Mouse (Mus musculus): Measurements from ENCODE around the gene Sp9. TPM values are rescaled to one million over a fixed set of nuclear protein-coding genes. Genes with fewer than 3 reads are reported as not detected.

Gene Sp9
- polyA plus RNA-seq, 1 experiment from 2014 or later, result not detected

DNA sequence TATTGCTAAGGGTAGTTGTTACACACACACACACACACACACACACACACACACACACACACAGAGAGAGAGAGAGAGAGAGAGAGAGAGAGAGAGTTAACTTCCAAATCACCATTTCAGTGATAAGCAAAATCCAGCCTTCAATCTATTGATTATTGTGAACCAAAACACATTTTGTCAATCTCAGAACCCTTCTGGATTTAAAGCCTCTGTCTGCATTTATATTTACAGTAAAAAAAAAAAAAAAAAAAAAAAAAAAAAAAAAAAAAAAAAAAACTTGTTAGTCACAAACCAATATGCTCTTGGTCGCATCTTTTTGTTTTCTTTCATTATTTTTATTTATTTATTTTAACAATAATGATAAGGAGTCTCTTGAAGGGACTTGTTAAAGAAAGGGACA is 5.1 kb upstream of the Sp9 start:
- Histone ChIP-seq H3K4me3 (ENCODE audit: low read depth, low read length) (no peak overlapping the region), H3K4me2 (replicated peaks; ENCODE audit: low read depth, low read length) (no peak overlapping the region), H3K36me3 (ENCODE audit: control insufficient read depth, insufficient read depth, low read length) (no peaks in the 10 kb centered on the region), H3K9me3 (ENCODE audit: control insufficient read depth, low read depth, low read length) (no peaks in the 10 kb centered on the region), H3K4me1 (ENCODE audit: control insufficient read depth, insufficient read depth, low read length) (peaks cover 4% of the 10 kb centered on the region), H3K27me3 (ENCODE audit: control insufficient read depth, insufficient read depth, low read length) (peaks cover 54% of the 10 kb centered on the region), H3K27ac (ENCODE audit: low read length) (no peak overlapping the region), H3K9ac (replicated peaks; ENCODE audit: low read depth, low read length) (no peak overlapping the region)
- 49% methylated on average over 1 of the region's 1 CpGs for WGBS
- ATAC-seq (ENCODE audit: insufficient number of reproducible peaks, insufficient read depth, low FRiP score, low read depth), result no peak

DNA sequence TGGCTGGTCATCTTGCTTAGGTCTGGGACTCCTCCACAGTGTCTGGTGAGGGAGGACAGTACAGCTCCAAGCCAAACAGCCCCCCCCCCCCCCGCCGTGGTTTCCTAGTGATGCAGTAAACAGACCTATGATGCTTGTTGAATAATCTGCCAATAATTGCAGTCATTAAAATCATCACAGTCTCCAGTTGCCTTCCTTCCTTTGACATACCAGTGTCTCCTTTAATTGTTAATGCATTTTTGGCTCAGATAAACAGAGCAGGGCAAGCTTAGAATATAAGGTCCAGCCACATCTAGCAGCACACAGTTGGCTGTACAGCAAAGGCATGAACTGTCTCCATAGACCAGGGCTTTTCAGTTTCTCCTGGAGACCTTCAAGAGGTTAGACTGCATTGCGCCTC is 4.5 kb upstream of the Sp9 start:
- peaks cover 57% of the 10 kb centered on the region for H3K27me3 ChIP-seq (ENCODE audit: control insufficient read depth, insufficient read depth, low read length)
- 11% methylated on average over 3 of the region's 3 CpGs for WGBS
- H3K9ac ChIP-seq (replicated peaks; ENCODE audit: low read depth, low read length), result no peak overlapping the region
- no peak overlapping the region for H3K4me2 ChIP-seq (replicated peaks; ENCODE audit: low read depth, low read length)
- H3K4me1 ChIP-seq (ENCODE audit: control insufficient read depth, insufficient read depth, low read length), result peaks cover 7% of the 10 kb centered on the region
- no peaks in the 10 kb centered on the region for H3K36me3 ChIP-seq (ENCODE audit: control insufficient read depth, insufficient read depth, low read length)
- no peak for ATAC-seq (ENCODE audit: insufficient number of reproducible peaks, insufficient read depth, low FRiP score, low read depth)
- H3K9me3 ChIP-seq (ENCODE audit: control insufficient read depth, low read depth, low read length), result no peaks in the 10 kb centered on the region
- no peak overlapping the region for H3K27ac ChIP-seq (ENCODE audit: low read length)
- no peak overlapping the region for H3K4me3 ChIP-seq (ENCODE audit: low read depth, low read length)

DNA sequence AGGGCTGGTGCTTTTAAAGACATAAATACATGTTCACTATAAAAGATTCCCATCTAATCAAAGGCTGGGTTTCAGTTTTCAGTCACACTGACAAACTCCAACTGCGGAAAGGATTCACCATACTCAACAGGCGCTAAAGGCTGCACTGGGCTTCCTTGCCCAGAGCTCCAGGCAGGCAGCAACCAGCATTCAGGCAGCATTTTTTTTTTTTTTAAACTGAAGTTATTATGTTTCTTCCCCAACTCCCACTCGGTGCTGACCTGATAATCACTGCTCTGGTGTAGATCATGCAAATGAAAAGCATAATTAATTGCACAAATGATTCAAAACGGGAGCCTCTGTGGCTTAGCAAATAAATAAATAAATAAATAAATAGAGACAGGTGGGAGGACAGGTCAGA is 3.9 kb upstream of the Sp9 start:
- H3K9me3 ChIP-seq (ENCODE audit: control insufficient read depth, low read depth, low read length), result no peaks in the 10 kb centered on the region
- H3K4me3 ChIP-seq (ENCODE audit: low read depth, low read length), result no peak overlapping the region
- no peak overlapping the region for H3K9ac ChIP-seq (replicated peaks; ENCODE audit: low read depth, low read length)
- peaks cover 56% of the 10 kb centered on the region for H3K27me3 ChIP-seq (ENCODE audit: control insufficient read depth, insufficient read depth, low read length)
- ATAC-seq (ENCODE audit: insufficient number of reproducible peaks, insufficient read depth, low FRiP score, low read depth), result no peak
- H3K4me1 ChIP-seq (ENCODE audit: control insufficient read depth, insufficient read depth, low read length), result peaks cover 10% of the 10 kb centered on the region
- H3K4me2 ChIP-seq (replicated peaks; ENCODE audit: low read depth, low read length), result no peak overlapping the region
- H3K36me3 ChIP-seq (ENCODE audit: control insufficient read depth, insufficient read depth, low read length), result no peaks in the 10 kb centered on the region
- no peak overlapping the region for H3K27ac ChIP-seq (ENCODE audit: low read length)
- 3% methylated on average over 4 of the region's 4 CpGs for WGBS

DNA sequence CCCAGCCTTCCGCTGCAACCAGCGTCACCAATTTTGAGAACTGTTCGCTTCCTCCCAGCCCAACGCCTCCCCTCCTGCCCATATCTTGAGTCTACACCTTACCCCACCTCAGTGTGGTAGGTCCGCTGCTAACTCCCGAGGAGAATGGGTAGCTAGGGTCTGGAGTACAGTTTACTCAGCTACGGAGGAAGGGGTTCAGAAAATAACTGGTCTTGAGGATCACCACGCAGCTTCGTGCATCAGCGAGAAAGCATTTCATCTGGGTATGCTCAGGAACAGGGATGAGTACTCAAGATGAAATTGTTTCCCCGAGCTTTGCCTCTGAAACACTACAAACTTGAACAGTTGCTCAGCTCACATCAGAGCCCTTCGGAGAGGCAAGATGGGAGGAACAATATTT is 3.4 kb upstream of the Sp9 start:
- 3% methylated on average over 12 of the region's 12 CpGs for WGBS
- H3K27ac ChIP-seq (ENCODE audit: low read length), result no peak overlapping the region
- ATAC-seq (ENCODE audit: insufficient number of reproducible peaks, insufficient read depth, low FRiP score, low read depth), result no peak
- H3K4me1 ChIP-seq (ENCODE audit: control insufficient read depth, insufficient read depth, low read length), result peaks cover 14% of the 10 kb centered on the region
- H3K9ac ChIP-seq (replicated peaks; ENCODE audit: low read depth, low read length), result no peak overlapping the region
- no peak overlapping the region for H3K4me3 ChIP-seq (ENCODE audit: low read depth, low read length)
- H3K36me3 ChIP-seq (ENCODE audit: control insufficient read depth, insufficient read depth, low read length), result no peaks in the 10 kb centered on the region
- no peaks in the 10 kb centered on the region for H3K9me3 ChIP-seq (ENCODE audit: control insufficient read depth, low read depth, low read length)
- H3K27me3 ChIP-seq (ENCODE audit: control insufficient read depth, insufficient read depth, low read length), result peaks cover 52% of the 10 kb centered on the region
- no peak overlapping the region for H3K4me2 ChIP-seq (replicated peaks; ENCODE audit: low read depth, low read length)

DNA sequence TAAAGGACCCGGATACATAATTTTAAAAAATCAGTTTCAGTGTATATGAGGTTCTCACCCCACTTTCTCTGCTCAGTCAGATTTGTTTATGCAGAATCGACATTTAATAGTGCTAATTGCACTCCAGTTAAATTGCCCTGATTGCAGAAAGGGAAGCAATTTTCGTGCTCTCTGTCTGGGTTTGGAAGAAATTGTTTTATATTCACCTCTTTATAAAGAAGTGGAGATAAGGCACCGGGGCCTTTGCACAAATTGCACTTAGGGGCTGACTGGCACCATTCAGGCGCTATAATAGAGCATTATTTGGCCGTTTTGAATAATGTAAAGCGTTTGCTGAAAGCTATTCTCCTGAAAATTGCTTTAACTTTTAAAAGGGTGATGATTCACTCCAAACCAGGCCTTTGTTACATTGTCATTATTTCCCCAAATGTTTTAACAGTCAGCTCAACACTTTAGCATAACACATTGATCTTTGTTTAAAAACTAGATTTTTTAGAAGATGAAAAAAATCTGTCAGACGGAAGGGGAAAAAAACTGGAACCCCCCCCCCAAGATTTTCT is 2.8 kb upstream of the Sp9 start:
- H3K9ac ChIP-seq (replicated peaks; ENCODE audit: low read depth, low read length), result no peak overlapping the region
- peaks cover 58% of the 10 kb centered on the region for H3K27me3 ChIP-seq (ENCODE audit: control insufficient read depth, insufficient read depth, low read length)
- ATAC-seq (ENCODE audit: insufficient number of reproducible peaks, insufficient read depth, low FRiP score, low read depth), result no peak
- no peak overlapping the region for H3K4me2 ChIP-seq (replicated peaks; ENCODE audit: low read depth, low read length)
- no peaks in the 10 kb centered on the region for H3K36me3 ChIP-seq (ENCODE audit: control insufficient read depth, insufficient read depth, low read length)
- no peaks in the 10 kb centered on the region for H3K9me3 ChIP-seq (ENCODE audit: control insufficient read depth, low read depth, low read length)
- no peak overlapping the region for H3K4me3 ChIP-seq (ENCODE audit: low read depth, low read length)
- H3K27ac ChIP-seq (ENCODE audit: low read length), result no peak overlapping the region
- peaks cover 19% of the 10 kb centered on the region for H3K4me1 ChIP-seq (ENCODE audit: control insufficient read depth, insufficient read depth, low read length)
- 6% methylated on average over 8 of the region's 8 CpGs for WGBS

DNA sequence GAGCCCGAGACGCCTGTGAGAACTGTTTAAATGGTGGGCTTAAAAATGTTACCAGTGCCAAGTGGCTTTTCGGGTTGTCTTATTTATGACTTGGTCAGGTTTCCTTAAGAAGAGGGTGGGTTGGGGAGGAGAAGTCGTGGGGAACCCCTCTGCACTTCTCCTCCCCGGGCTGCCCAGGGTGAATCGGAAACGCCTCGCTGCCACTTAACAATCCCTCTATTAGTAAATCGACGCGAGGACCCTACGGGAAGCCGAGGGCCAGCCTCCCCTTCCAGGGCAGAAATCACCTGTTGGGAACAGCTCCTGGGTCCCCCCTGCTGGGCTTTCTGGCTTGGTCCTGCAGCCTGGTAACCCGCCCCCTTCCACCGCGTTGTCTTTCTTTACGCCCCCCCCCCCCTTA is 2.1 kb upstream of the Sp9 start:
- Histone ChIP-seq H3K36me3 (ENCODE audit: control insufficient read depth, insufficient read depth, low read length) (no peaks in the 10 kb centered on the region), H3K4me3 (ENCODE audit: low read depth, low read length) (no peak overlapping the region), H3K4me1 (ENCODE audit: control insufficient read depth, insufficient read depth, low read length) (peaks cover 19% of the 10 kb centered on the region; the same call in 1 of the 2 replicates), H3K27ac (ENCODE audit: low read length) (no peak overlapping the region), H3K9me3 (ENCODE audit: control insufficient read depth, low read depth, low read length) (no peaks in the 10 kb centered on the region), H3K27me3 (ENCODE audit: control insufficient read depth, insufficient read depth, low read length) (peaks cover 57% of the 10 kb centered on the region), H3K9ac (replicated peaks; ENCODE audit: low read depth, low read length) (no peak overlapping the region), H3K4me2 (replicated peaks; ENCODE audit: low read depth, low read length) (no peak overlapping the region)
- no peak for ATAC-seq (ENCODE audit: insufficient number of reproducible peaks, insufficient read depth, low FRiP score, low read depth)
- WGBS, result under 1% methylated on average over 17 of the region's 17 CpGs

DNA sequence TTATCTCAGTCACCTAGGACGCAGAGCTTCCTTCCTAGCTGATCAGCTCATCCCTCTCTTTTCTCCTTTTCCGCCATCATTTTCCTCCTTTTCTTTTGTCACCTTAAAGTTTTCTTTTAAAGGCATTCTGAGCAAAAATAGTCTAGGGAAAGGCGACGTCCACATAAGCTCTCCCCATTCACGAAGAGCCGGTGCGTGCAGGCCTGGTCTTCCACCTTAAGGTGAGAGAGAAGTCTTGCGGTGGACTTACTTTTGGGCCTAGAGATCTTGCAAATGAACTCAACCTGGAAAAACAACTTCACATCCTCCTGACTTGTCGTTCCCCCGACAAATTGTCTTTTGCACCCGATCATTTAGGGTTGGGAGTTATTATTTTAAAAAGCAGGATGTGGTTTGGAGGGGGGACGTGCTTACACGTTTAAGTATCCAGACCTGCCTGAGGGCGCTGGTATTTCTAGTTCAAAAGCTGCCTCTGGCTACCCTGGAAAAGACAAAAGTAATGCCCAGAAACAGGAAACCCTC is 1.6 kb upstream of the Sp9 start:
- Histone ChIP-seq H3K4me3 (ENCODE audit: low read depth, low read length) (no peak overlapping the region), H3K27me3 (ENCODE audit: control insufficient read depth, insufficient read depth, low read length) (peaks cover 54% of the 10 kb centered on the region), H3K4me2 (replicated peaks; ENCODE audit: low read depth, low read length) (no peak overlapping the region), H3K4me1 (ENCODE audit: control insufficient read depth, insufficient read depth, low read length) (peaks cover 19% of the 10 kb centered on the region; the same call in 1 of the 2 replicates), H3K9me3 (ENCODE audit: control insufficient read depth, low read depth, low read length) (no peaks in the 10 kb centered on the region), H3K27ac (ENCODE audit: low read length) (no peak overlapping the region), H3K9ac (replicated peaks; ENCODE audit: low read depth, low read length) (no peak overlapping the region), H3K36me3 (ENCODE audit: control insufficient read depth, insufficient read depth, low read length) (no peaks in the 10 kb centered on the region)
- no peak for ATAC-seq (ENCODE audit: insufficient number of reproducible peaks, insufficient read depth, low FRiP score, low read depth)
- 7% methylated on average over 14 of the region's 14 CpGs for WGBS

DNA sequence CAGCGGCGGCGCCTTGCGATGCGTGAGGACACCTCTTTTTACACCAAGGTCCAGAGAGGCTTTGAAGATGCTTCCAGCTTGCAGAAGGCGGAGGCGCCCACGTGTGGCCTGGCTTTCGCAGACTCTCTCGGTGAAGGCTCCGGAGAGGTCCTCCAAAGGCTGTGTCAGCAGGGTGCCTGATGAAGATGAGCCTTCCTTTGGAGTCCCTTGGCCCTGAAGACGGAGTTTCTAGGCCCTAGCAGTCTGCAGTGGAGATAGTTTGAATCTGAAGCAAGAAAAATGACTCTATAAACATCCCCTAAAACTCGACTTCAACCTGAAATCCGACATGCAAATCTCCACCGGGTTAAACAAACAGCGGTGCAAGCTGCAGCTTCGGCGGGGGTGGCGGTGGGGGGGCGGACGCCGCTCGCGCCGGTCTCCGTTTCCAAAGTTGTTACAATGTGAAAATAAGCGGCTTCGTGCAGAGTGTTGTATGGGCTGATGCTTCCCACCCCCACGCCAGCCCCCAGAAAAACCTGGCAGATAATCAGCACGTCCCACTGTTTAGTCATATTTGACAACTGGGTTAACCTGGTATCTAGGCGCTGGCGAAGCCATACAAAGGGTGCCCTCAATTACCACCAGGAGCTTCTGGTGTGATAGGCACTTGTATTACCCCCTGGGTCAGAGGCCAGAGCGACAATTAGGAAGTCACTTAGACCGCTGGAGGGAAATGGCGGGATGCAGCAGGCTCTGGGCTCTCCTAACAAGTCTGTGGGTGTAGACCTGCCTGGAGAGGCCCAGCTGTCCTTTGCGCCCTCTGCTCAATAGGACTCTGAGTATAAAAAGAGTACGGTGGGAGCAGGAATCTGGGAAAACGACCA is 899 bp upstream of the Sp9 start:
- Histone ChIP-seq H3K4me3 (ENCODE audit: low read depth, low read length) (no peak overlapping the region), H3K9me3 (ENCODE audit: control insufficient read depth, low read depth, low read length) (no peaks in the 10 kb centered on the region)

More for the DNA sequence above, 899 bp upstream of the Sp9 start:
- Histone ChIP-seq H3K27me3 (ENCODE audit: control insufficient read depth, insufficient read depth, low read length) (peaks cover 48% of the 10 kb centered on the region), H3K4me1 (ENCODE audit: control insufficient read depth, insufficient read depth, low read length) (peaks cover 19% of the 10 kb centered on the region; the same call in 1 of the 2 replicates), H3K4me2 (replicated peaks; ENCODE audit: low read depth, low read length) (no peak overlapping the region), H3K36me3 (ENCODE audit: control insufficient read depth, insufficient read depth, low read length) (no peaks in the 10 kb centered on the region), H3K9ac (replicated peaks; ENCODE audit: low read depth, low read length) (no peak overlapping the region), H3K27ac (ENCODE audit: low read length) (no peak overlapping the region)
- ATAC-seq (ENCODE audit: insufficient number of reproducible peaks, insufficient read depth, low FRiP score, low read depth), result no peak
- WGBS, result 1% methylated on average over 38 of the region's 38 CpGs
